Mouse (Mus musculus): ENCODE data around the gene Rpp40. TPM values are rescaled to one million over a fixed set of nuclear protein-coding genes. Genes with fewer than 3 reads are reported as not detected.

Gene Rpp40
- total RNA-seq, 4 experiments from 2014 or later = 13.0 to 17.8 (median 15.7) TPM

- DNase-seq = no peak
These were observed 54.6 kb downstream of the Rpp40 start for GRCm38 (mm10) chr13:35851581-35851980.

- DNase-seq = peak; percentile 19
These were observed 57.5 kb downstream of the Rpp40 start for GRCm38 (mm10) chr13:35848694-35849093.

- no peak for DNase-seq
These were observed 60.9 kb downstream of the Rpp40 start for GRCm38 (mm10) chr13:35845306-35845705.

Other genes with a start within 250 kb of the Rpp40 start
- 10 to 100 TPM; 17.2 to 24.1 (median 21.4) TPM for gene Cdyl, start 246.5 kb downstream of the Rpp40 start, total RNA-seq (2022)
- under 1 TPM; 0.19 to 0.43 (median 0.29) TPM for gene Ppp1r3g, start 52.5 kb upstream of the Rpp40 start, total RNA-seq (2022)
- gene Fars2, start 211.1 kb upstream of the Rpp40 start, total RNA-seq (2022) = 100 to 1,000 TPM in 1 of 4 experiments, 10 to 100 TPM in 3; 91.5 to 101 (median 98.0) TPM
- gene Lyrm4, start 211.2 kb upstream of the Rpp40 start, total RNA-seq (2022) = 10 to 100 TPM; 18.8 to 26.5 (median 21.6) TPM